Mouse (Mus musculus): ENCODE results near the gene Ephb1. TPM values are rescaled to one million over a fixed set of nuclear protein-coding genes. Genes with fewer than 3 reads are reported as not detected.

Ephb1 gene
- 17.8 and 18.8 TPM in 2 replicates for polyA plus RNA-seq (2014; fragmentation: Nextera tagmentation; extraction: Ambion mirVana)

- Histone ChIP-seq H3K4me1 (ENCODE audit: control insufficient read depth, insufficient read depth, low read length) (peaks cover 15% of the 10 kb centered on the region), H3K4me2 (peak within 1 kb of the TSS; percentile 99), H3K27me3 (ENCODE audit: control insufficient read depth, insufficient read depth, low read length) (peaks cover 27% of the 10 kb centered on the region), H3K27ac (ENCODE audit: low read depth, low read length) (no peak within 1 kb of the TSS; the same call in 1 of the 2 replicates), H3K9me3 (ENCODE audit: control insufficient read depth, low read length) (no peaks in the 10 kb centered on the region), H3K4me3 (ENCODE audit: low read depth, low read length) (peak within 1 kb of the TSS; percentile 56), H3K36me3 (ENCODE audit: control insufficient read depth, insufficient read depth, low read length) (no peaks in the 10 kb centered on the region), H3K9ac (ENCODE audit: low read length) (peak within 1 kb of the TSS; percentile 69)
- 0% methylated on average over 22 of the region's 22 CpGs for WGBS
- DNase-seq (ENCODE audit: low spot score, missing footprints): peak; percentile 98
- ATAC-seq (ENCODE audit: low FRiP score): peak; percentile 93
Measured at GRCm38 (mm10) chr9:102354561-102354973, at the start of gene Ephb1. Gene Ephb1, minus strand, starts transcription at chr9:102354693.

GRCm38 (mm10) chr9:102403086-102404021, 48.9 kb upstream of the Ephb1 start:
- Histone ChIP-seq H3K4me2 (no peak overlapping the region), H3K27ac (ENCODE audit: low read depth, low read length) (no peak overlapping the region), H3K9me3 (ENCODE audit: control insufficient read depth, low read length) (no peaks in the 10 kb centered on the region), H3K4me3 (ENCODE audit: low read depth, low read length) (no peak overlapping the region), H3K36me3 (ENCODE audit: control insufficient read depth, insufficient read depth, low read length) (no peaks in the 10 kb centered on the region), H3K27me3 (ENCODE audit: control insufficient read depth, insufficient read depth, low read length) (no peaks in the 10 kb centered on the region), H3K4me1 (ENCODE audit: control insufficient read depth, insufficient read depth, low read length) (no peaks in the 10 kb centered on the region; the same call in 1 of the 2 replicates), H3K9ac (ENCODE audit: low read length) (no peak overlapping the region)
- peak; percentile 48 for ATAC-seq (ENCODE audit: low FRiP score)
- DNase-seq (ENCODE audit: low spot score, missing footprints): peak; percentile 93
- WGBS: 28% methylated on average over 18 of the region's 18 CpGs

- DNase-seq (ENCODE audit: low spot score, missing footprints): no peak
- Histone ChIP-seq H3K27ac (ENCODE audit: low read depth, low read length) (no peak overlapping the region), H3K36me3 (ENCODE audit: control insufficient read depth, insufficient read depth, low read length) (no peaks in the 10 kb centered on the region), H3K4me3 (ENCODE audit: low read depth, low read length) (no peak overlapping the region), H3K27me3 (ENCODE audit: control insufficient read depth, insufficient read depth, low read length) (no peaks in the 10 kb centered on the region), H3K9me3 (ENCODE audit: control insufficient read depth, low read length) (no peaks in the 10 kb centered on the region), H3K9ac (ENCODE audit: low read length) (no peak overlapping the region), H3K4me2 (no peak overlapping the region), H3K4me1 (ENCODE audit: control insufficient read depth, insufficient read depth, low read length) (no peaks in the 10 kb centered on the region; the same call in 1 of the 2 replicates)
- 61% methylated on average over 3 of the region's 3 CpGs for WGBS
- ATAC-seq (ENCODE audit: low FRiP score): no peak
Measured at GRCm38 (mm10) chr9:102402671-102403070, 48.2 kb upstream of the Ephb1 start.

DNA sequence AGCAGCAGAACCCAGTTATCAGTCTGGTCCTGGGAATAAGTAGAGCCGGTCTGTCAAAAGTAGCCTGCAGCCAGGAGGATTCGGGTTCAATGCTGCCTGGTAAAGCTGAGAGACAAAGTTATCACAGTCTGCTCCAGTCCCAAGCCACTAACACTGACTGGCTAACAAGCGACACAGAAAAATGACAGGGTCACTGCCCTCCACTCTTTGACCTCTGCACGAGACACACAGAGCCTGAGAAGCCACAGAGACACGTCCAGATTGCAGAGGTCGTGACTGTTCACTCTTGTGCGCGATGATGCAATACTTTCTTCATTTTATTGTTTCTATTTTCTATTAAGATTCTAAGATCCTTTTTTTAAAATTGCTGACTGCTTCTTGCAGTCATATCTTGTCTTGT, 33.8 kb upstream of the Ephb1 start:
- H3K27ac ChIP-seq (ENCODE audit: low read depth, low read length): no peak overlapping the region
- no peak overlapping the region for H3K4me3 ChIP-seq (ENCODE audit: low read depth, low read length)
- H3K9me3 ChIP-seq (ENCODE audit: control insufficient read depth, low read length): no peaks in the 10 kb centered on the region
- no peak overlapping the region for H3K9ac ChIP-seq (ENCODE audit: low read length)
- H3K27me3 ChIP-seq (ENCODE audit: control insufficient read depth, insufficient read depth, low read length): no peaks in the 10 kb centered on the region
- no peaks in the 10 kb centered on the region for H3K36me3 ChIP-seq (ENCODE audit: control insufficient read depth, insufficient read depth, low read length)
- no peaks in the 10 kb centered on the region; the same call in 1 of the 2 replicates for H3K4me1 ChIP-seq (ENCODE audit: control insufficient read depth, insufficient read depth, low read length)
- no peak for ATAC-seq (ENCODE audit: low FRiP score)
- no peak overlapping the region for H3K4me2 ChIP-seq
- no peak for DNase-seq (ENCODE audit: low spot score, missing footprints)
- WGBS: 72% methylated on average over 8 of the region's 8 CpGs

- 93% methylated on average over 9 of the region's 9 CpGs for WGBS
- H3K4me1 ChIP-seq (ENCODE audit: control insufficient read depth, insufficient read depth, low read length): no peaks in the 10 kb centered on the region; the same call in 1 of the 2 replicates
- H3K9me3 ChIP-seq (ENCODE audit: control insufficient read depth, low read length): no peaks in the 10 kb centered on the region
- no peak overlapping the region for H3K4me3 ChIP-seq (ENCODE audit: low read depth, low read length)
- no peak for ATAC-seq (ENCODE audit: low FRiP score)
- H3K36me3 ChIP-seq (ENCODE audit: control insufficient read depth, insufficient read depth, low read length): no peaks in the 10 kb centered on the region
- no peaks in the 10 kb centered on the region for H3K27me3 ChIP-seq (ENCODE audit: control insufficient read depth, insufficient read depth, low read length)
- DNase-seq (ENCODE audit: low spot score, missing footprints): no peak
- no peak overlapping the region for H3K27ac ChIP-seq (ENCODE audit: low read depth, low read length)
- no peak overlapping the region for H3K9ac ChIP-seq (ENCODE audit: low read length)
- no peak overlapping the region for H3K4me2 ChIP-seq
Measured at GRCm38 (mm10) chr9:102386816-102387215, 32.3 kb upstream of the Ephb1 start.

DNA sequence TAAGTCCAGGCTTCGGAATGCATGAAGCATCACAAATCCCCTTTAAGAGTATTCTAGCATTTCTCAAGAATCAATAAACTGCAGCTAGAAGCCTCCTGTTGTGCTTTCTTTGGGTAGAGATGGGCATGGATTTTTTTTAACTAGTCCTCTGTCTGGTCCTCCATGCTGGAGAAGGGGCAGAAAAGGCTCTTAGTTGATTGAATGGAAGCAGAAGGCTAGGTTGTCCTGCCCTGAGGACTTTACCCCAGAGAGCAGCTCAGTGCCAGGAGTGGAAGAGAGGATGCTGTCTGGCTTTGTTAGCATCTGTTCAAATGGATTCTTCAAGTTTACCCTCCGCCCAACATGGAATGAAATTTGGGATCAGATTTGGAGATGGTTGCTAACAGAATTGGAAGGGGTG, 25.7 kb upstream of the Ephb1 start:
- H3K9ac ChIP-seq (ENCODE audit: low read length): no peak overlapping the region
- no peak for ATAC-seq (ENCODE audit: low FRiP score)
- H3K9me3 ChIP-seq (ENCODE audit: control insufficient read depth, low read length): no peaks in the 10 kb centered on the region
- H3K4me2 ChIP-seq: no peak overlapping the region
- H3K4me1 ChIP-seq (ENCODE audit: control insufficient read depth, insufficient read depth, low read length): no peaks in the 10 kb centered on the region; the same call in 1 of the 2 replicates
- 96% methylated on average over 2 of the region's 2 CpGs for WGBS
- H3K36me3 ChIP-seq (ENCODE audit: control insufficient read depth, insufficient read depth, low read length): no peaks in the 10 kb centered on the region
- H3K27ac ChIP-seq (ENCODE audit: low read depth, low read length): no peak overlapping the region
- peak; percentile 51 for DNase-seq (ENCODE audit: low spot score, missing footprints)
- H3K4me3 ChIP-seq (ENCODE audit: low read depth, low read length): no peak overlapping the region
- no peaks in the 10 kb centered on the region for H3K27me3 ChIP-seq (ENCODE audit: control insufficient read depth, insufficient read depth, low read length)

DNA sequence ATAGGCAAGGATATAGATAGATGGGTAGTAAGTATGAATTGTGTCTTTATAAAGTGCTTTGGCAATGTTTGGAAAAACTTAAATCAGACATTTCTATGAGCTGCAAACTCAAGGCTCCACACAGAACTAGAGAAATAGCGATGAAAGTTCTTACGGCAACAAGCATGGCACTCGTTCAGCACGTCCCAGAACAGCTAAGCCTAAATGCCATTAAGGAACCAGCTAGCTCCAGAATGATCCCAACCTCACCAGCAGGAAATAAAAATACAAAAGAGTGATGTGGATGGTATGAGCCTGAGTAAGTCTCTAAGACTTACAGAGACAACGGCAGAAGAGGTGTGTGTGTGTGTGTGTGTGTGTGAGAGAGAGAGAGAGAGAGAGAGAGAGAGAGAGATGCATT, 20.2 kb upstream of the Ephb1 start:
- no peak for ATAC-seq (ENCODE audit: low FRiP score)
- peak; percentile 51 for DNase-seq (ENCODE audit: low spot score, missing footprints)
- 89% methylated on average over 5 of the region's 5 CpGs for WGBS

DNA sequence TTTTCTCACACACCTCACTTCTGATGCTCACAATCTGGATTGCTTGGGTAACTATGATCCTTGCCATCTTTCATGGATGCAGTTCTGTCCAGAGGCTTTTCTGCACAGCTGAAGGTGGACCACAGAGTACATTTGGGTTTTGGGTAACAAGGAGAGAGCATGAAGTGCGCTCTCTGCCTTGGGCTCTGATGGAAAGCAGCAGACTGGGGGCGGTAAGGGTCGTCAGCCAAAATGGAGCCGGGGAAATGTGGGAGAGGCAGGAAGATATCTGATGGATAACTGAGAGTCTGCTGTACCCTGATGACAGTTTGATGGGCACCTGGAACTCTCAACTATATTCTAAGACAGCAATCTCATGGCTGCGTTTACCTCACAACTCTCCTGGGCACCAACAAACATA, 19.4 kb upstream of the Ephb1 start:
- H3K4me1 ChIP-seq (ENCODE audit: control insufficient read depth, insufficient read depth, low read length): no peaks in the 10 kb centered on the region
- H3K9ac ChIP-seq (ENCODE audit: low read length): no peak overlapping the region
- H3K27me3 ChIP-seq (ENCODE audit: control insufficient read depth, insufficient read depth, low read length): no peaks in the 10 kb centered on the region
- no peak overlapping the region for H3K4me2 ChIP-seq
- H3K9me3 ChIP-seq (ENCODE audit: control insufficient read depth, low read length): no peaks in the 10 kb centered on the region
- no peak overlapping the region for H3K4me3 ChIP-seq (ENCODE audit: low read depth, low read length)
- no peak overlapping the region for H3K27ac ChIP-seq (ENCODE audit: low read depth, low read length)
- ATAC-seq (ENCODE audit: low FRiP score) (no peak), DNase-seq (ENCODE audit: low spot score, missing footprints) (peak; percentile 56)
- H3K36me3 ChIP-seq (ENCODE audit: control insufficient read depth, insufficient read depth, low read length): no peaks in the 10 kb centered on the region
- 91% methylated on average over 5 of the region's 5 CpGs for WGBS

More for the DNA sequence above, 20.2 kb upstream of the Ephb1 start:
- no peak overlapping the region for H3K4me2 ChIP-seq
- H3K9ac ChIP-seq (ENCODE audit: low read length): no peak overlapping the region
- no peaks in the 10 kb centered on the region for H3K36me3 ChIP-seq (ENCODE audit: control insufficient read depth, insufficient read depth, low read length)
- H3K27ac ChIP-seq (ENCODE audit: low read depth, low read length): no peak overlapping the region
- H3K4me3 ChIP-seq (ENCODE audit: low read depth, low read length): no peak overlapping the region
- H3K27me3 ChIP-seq (ENCODE audit: control insufficient read depth, insufficient read depth, low read length): no peaks in the 10 kb centered on the region
- no peaks in the 10 kb centered on the region for H3K9me3 ChIP-seq (ENCODE audit: control insufficient read depth, low read length)
- H3K4me1 ChIP-seq (ENCODE audit: control insufficient read depth, insufficient read depth, low read length): no peaks in the 10 kb centered on the region

- WGBS: 82% methylated on average over 3 of the region's 3 CpGs
- no peaks in the 10 kb centered on the region for H3K27me3 ChIP-seq (ENCODE audit: control insufficient read depth, insufficient read depth, low read length)
- no peaks in the 10 kb centered on the region for H3K36me3 ChIP-seq (ENCODE audit: control insufficient read depth, insufficient read depth, low read length)
- no peak overlapping the region for H3K4me3 ChIP-seq (ENCODE audit: low read depth, low read length)
- H3K9me3 ChIP-seq (ENCODE audit: control insufficient read depth, low read length): no peaks in the 10 kb centered on the region
- DNase-seq (ENCODE audit: low spot score, missing footprints) (no peak), ATAC-seq (ENCODE audit: low FRiP score) (no peak)
- no peak overlapping the region for H3K4me2 ChIP-seq
- H3K27ac ChIP-seq (ENCODE audit: low read depth, low read length): no peak overlapping the region
- no peaks in the 10 kb centered on the region for H3K4me1 ChIP-seq (ENCODE audit: control insufficient read depth, insufficient read depth, low read length)
- H3K9ac ChIP-seq (ENCODE audit: low read length): no peak overlapping the region
Measured at GRCm38 (mm10) chr9:102371936-102372335, 17.4 kb upstream of the Ephb1 start.
